Mouse (Mus musculus) heart, postnatal 0 days (tissue): ENCODE results near the gene Mycbpap. TPM values are rescaled to one million over a fixed set of nuclear protein-coding genes. Genes with fewer than 3 reads are reported as not detected.
A peak's percentile ranks its signal among the peaks of the same experiment; 100 is the strongest.

Source experiments
- ATAC-seq: fragments of 200-750 bp; cut with Nextera tagmentation; 2 replicates; pipeline ENCODE4 v1.8.0; 2017; ENCODE audit warnings: low read depth, moderate number of reproducible peaks, moderate library complexity; ENCODE audit not compliant: insufficient read depth
- DNase-seq: peaks from one replicate; pipeline ENCODE4 v3.0.0-alpha.2; 2016; ENCODE audit warnings: low spot score
- H3K27ac ChIP-seq: fragments of 300-500 bp; sonication (generic); 2 replicates; pipeline ENCODE4 v1.5.1; 2014; ENCODE audit warnings: low read depth, mild to moderate bottlenecking
- H3K27me3 ChIP-seq: fragments of 300-500 bp; sonication (generic); 2 replicates; pipeline ENCODE4 v1.6.1; 2014; ENCODE audit warnings: low read length, mixed read lengths; ENCODE audit not compliant: control insufficient read depth, insufficient read depth
- H3K36me3 ChIP-seq: fragments of 300-500 bp; sonication (generic); replicated peaks from 2 replicates; pipeline ENCODE4 v1.6.1; 2014; ENCODE audit warnings: low read length, mixed read lengths; ENCODE audit not compliant: control insufficient read depth, insufficient read depth
- H3K4me1 ChIP-seq: fragments of 300-500 bp; sonication (generic); 2 replicates; pipeline ENCODE4 v1.6.1; 2014; ENCODE audit warnings: antibody characterized with exemption; ENCODE audit not compliant: control insufficient read depth, insufficient read depth
- H3K4me2 ChIP-seq: fragments of 300-500 bp; sonication (generic); 2 replicates; pipeline ENCODE4 v1.6.1; 2014; ENCODE audit warnings: low read depth, mild to moderate bottlenecking, low read length, moderate library complexity
- H3K4me3 ChIP-seq: fragments of 300-500 bp; sonication (generic); 2 replicates; pipeline ENCODE4 v1.5.1; 2014; ENCODE audit warnings: low read depth, low read length
- H3K9ac ChIP-seq: fragments of 300-500 bp; sonication (generic); replicated peaks from 2 replicates; pipeline ENCODE4 v1.6.1; 2014; ENCODE audit warnings: low read depth, low read length, mixed read lengths
- H3K9me3 ChIP-seq: fragments of 300-500 bp; sonication (generic); replicated peaks from 2 replicates; pipeline ENCODE4 v1.6.1; 2016; ENCODE audit warnings: low read length; ENCODE audit not compliant: control insufficient read depth
- CTCF ChIP-seq: IDR thresholded peaks from 2 replicates; pipeline ENCODE4 v1.5.1; 2016; ENCODE audit warnings: antibody characterized with exemption, control low read depth, low read depth
- EP300 ChIP-seq: IDR thresholded peaks from 2 replicates; pipeline ENCODE4 v1.6.1; 2016; ENCODE audit warnings: antibody characterized with exemption, low read depth
- WGBS: fragments of 180-500 bp; shearing (Covaris S2); extraction: QIAGEN DNeasy Blood & Tissue Kit; methylation state at CpG from one replicate; pipeline ENCODE4 v1.1.7; 2014; 5-methylcytosine and 5-hydroxymethylcytosine counted together
- polyA plus RNA-seq: library from polyadenylated mRNA; unstranded; fragments of >200 nt; fragmentation: Nextera tagmentation; extraction: Ambion mirVana; gene quantifications from 2 replicates; pipeline ENCODE4 v1.2.1, GENCODE M21; 2015
- total RNA-seq: library from RNA; depleted of rRNA; stranded (reverse); fragments of >200 nt; gene quantifications from 2 replicates; pipeline ENCODE4 v1.2.3, GENCODE M21; 2014; ENCODE audit warnings: low replicate concordance

The Mycbpap gene
- total and polyA plus RNA-seq, 2 experiments from 2014 or later: 3.2 to 3.5 TPM

DNA sequence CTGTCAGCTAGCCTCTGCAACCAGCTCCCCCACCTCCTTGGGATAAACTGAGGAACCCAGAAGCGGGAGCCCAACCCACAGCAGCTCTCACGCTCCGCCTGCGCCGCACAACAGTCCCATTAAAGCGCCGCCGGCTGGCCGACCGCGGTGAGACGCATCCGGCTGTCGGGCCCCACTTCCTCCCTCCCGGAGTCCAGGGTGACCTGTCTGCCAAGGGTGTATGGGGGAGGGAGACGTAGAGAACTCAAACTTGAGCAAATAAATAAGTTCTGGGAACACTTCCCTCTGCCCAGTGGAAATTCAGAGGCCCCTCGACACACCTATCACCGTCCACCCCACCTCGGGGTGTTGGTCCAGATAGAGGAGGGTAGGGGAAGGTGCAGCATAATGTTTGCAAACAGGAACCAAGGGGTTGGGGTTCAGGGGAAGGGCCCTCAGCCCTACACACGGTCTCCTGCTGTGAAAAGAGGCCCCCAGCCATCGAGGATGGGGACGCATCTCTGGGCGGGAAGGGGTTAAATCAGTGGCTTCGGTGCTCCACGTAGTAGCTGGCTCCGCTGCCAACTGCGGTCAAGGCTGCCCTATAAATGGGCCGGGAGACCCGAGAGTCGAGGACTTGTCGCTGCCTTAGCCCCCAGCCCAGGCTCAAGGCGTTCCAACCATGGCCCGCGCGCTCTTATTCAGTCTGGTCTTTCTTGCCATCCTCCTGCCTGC, 43.1 kb upstream of the Mycbpap start, which contains the start of gene Chad:
Gene Chad, plus strand, starts transcription at position 611 of the 714 bp plus-strand sequence.
- Histone ChIP-seq H3K27me3 (0 out of 2 replicates have a peak, but pooled peaks cover 13% of the 10 kb centered on the region), H3K36me3 (no peaks in the 10 kb centered on the region), H3K9me3 (no peaks in the 10 kb centered on the region), H3K4me2 (peak within 1 kb of the TSS; percentile 55), H3K9ac (peak within 1 kb of the TSS; percentile 27; the same call in 1 of the 2 replicates), H3K4me1 (peaks cover 13% of the 10 kb centered on the region), H3K4me3 (peak within 1 kb of the TSS; percentile 17), H3K27ac (no peak within 1 kb of the TSS)
- TF ChIP-seq CTCF: peak; percentile 33; the same call in 1 of the 2 replicates
- no peak for TF ChIP-seq EP300
- DNase-seq (peak; percentile 62), ATAC-seq (peak; percentile 54)
- WGBS: 7% methylated on average over 35 of the region's 35 CpGs

- peaks cover 13% of the 10 kb centered on the region for H3K4me1 ChIP-seq
- 0 out of 2 replicates have a peak, but pooled peaks cover 13% of the 10 kb centered on the region for H3K27me3 ChIP-seq
- TF ChIP-seq EP300: no peak
- TF ChIP-seq CTCF: no peak
- ATAC-seq (no peak), DNase-seq (no peak)
- 59% methylated on average over 5 of the region's 5 CpGs for WGBS
- no peaks in the 10 kb centered on the region for H3K9me3 ChIP-seq
- H3K27ac ChIP-seq: no peak overlapping the region
- no peak overlapping the region for H3K4me3 ChIP-seq
- H3K4me2 ChIP-seq: peak overlapping the region; percentile 55
- 0 out of 2 replicates have a peak, but pooled peaks cover 5% of the 10 kb centered on the region for H3K36me3 ChIP-seq
- H3K9ac ChIP-seq: no peak overlapping the region
Observed at GRCm38 (mm10) chr11:94563821-94564220, 42.3 kb upstream of the Mycbpap start.

GRCm38 (mm10) chr11:94563383-94563782, 41.8 kb upstream of the Mycbpap start:
- H3K9me3 ChIP-seq: no peaks in the 10 kb centered on the region
- DNase-seq: no peak
- H3K4me2 ChIP-seq: no peak overlapping the region
- H3K27me3 ChIP-seq: 0 out of 2 replicates have a peak, but pooled peaks cover 13% of the 10 kb centered on the region
- no peak overlapping the region for H3K4me3 ChIP-seq
- no peak overlapping the region for H3K9ac ChIP-seq
- H3K4me1 ChIP-seq: peaks cover 13% of the 10 kb centered on the region
- no peak overlapping the region for H3K27ac ChIP-seq
- ATAC-seq: no peak
- no peak for TF ChIP-seq EP300
- no peak for TF ChIP-seq CTCF
- H3K36me3 ChIP-seq: peaks cover 9% of the 10 kb centered on the region; the same call in 1 of the 2 replicates
- WGBS: 92% methylated on average over 5 of the region's 5 CpGs

- Histone ChIP-seq H3K4me1 (no peaks in the 10 kb centered on the region), H3K9ac (no peak overlapping the region), H3K9me3 (no peaks in the 10 kb centered on the region), H3K4me3 (no peak overlapping the region), H3K27me3 (no peaks in the 10 kb centered on the region), H3K27ac (no peak overlapping the region), H3K4me2 (no peak overlapping the region), H3K36me3 (peaks cover 9% of the 10 kb centered on the region; the same call in 1 of the 2 replicates)
- DNase-seq (no peak), ATAC-seq (no peak)
- 51% methylated on average over 3 of the region's 3 CpGs for WGBS
- TF ChIP-seq CTCF (no peak), EP300 (no peak)
Observed at GRCm38 (mm10) chr11:94558226-94558625, 36.7 kb upstream of the Mycbpap start.

GRCm38 (mm10) chr11:94550442-94550744, 28.9 kb upstream of the Mycbpap start:
- no peaks in the 10 kb centered on the region for H3K9me3 ChIP-seq
- TF ChIP-seq CTCF: no peak
- no peak for TF ChIP-seq EP300
- no peak overlapping the region for H3K27ac ChIP-seq
- no peaks in the 10 kb centered on the region for H3K36me3 ChIP-seq
- H3K4me3 ChIP-seq: no peak overlapping the region
- H3K4me2 ChIP-seq: no peak overlapping the region
- H3K4me1 ChIP-seq: peaks cover 10% of the 10 kb centered on the region
- DNase-seq (no peak), ATAC-seq (no peak)
- H3K9ac ChIP-seq: no peak overlapping the region
- H3K27me3 ChIP-seq: no peaks in the 10 kb centered on the region
- 84% methylated on average over 5 of the region's 5 CpGs for WGBS
